Mouse (Mus musculus): ENCODE data around the gene Pnliprp2.

The Pnliprp2 gene

DNA sequence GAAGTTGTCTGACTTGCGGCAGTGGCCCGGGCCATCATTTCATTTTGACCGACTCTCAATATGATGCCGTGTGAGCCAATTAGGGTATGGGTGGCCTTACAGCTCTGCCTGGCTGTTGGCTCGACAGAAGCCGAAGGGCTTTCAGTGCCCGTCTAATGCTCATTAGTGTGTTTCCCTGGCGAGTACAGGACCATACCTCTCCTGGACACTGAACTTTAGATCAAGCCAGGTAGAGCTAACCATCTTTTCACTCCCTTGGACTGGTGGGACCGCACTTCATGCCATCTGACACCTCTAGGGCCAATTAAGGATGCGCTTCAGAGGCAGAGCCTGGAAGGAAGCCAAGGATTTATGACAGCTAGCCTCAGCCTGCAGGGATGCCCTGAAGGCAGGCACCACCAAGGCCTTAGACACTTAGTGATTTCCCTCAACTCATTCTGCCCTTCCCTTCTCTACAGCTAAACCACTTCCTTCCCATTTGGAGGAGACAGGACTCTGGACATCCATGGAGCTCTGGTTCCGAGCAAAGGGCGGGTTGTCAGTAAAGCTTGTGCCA, 35.7 kb downstream of the Pnliprp2 start:
- in situ Hi-C loops (cut with MboI, MseI): no loop called here

DNA sequence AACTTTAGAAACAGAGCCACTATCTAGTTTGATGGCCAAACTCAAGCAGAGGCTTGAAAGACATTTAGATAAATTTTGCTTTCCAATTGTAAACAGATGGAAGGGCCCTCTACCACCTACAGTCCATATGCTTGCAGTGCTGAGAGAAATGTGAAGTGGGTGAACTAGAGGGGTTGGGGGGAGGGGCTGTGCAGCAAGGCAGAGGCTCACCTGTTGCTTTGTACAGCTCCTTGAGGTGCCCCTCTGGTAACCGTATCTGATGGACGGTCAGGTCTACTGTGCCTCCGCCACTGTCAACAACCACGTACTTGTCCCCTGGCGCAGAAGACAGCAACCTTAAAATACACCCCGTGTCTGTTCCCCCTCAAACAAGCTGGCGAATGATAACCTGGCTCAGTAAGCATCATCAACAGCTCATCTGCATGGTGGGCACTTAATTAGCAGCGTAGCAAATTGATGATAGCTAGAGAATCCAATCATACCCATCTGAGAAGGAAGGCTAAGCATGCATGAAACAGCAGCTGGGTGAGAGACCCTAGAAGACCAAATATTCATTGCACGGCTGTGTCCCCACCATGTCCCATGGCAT, 45.8 kb downstream of the Pnliprp2 start:
- in situ Hi-C loops (cut with MboI, MseI): loop anchor here (5.0 kb wide), 1 partner anchor 92 kb away; no protein-coding TSS in a partner anchor

DNA sequence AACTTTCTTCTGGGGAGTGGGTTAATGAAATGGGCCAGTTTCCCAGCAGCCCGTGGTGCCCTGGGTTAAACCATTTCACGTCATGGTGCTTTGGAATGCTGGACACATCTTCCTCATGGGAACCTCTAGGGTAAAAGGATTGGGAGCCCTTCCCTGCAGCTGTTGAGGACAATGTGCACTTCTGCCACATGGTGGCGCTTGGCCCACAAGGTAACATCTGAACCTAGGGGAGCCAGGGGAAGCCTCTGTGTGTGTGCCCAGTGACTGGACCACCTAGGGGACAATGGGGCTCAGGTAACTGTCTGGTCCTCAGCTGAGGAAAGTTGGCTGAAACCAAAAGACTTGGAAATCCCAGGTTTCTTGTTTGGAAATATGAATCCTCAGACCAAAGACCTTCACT, 46.8 kb downstream of the Pnliprp2 start:
- in situ Hi-C loops (cut with MboI, MseI): loop anchor here (5.0 kb wide), 1 partner anchor 91 kb away; no protein-coding TSS in a partner anchor

DNA sequence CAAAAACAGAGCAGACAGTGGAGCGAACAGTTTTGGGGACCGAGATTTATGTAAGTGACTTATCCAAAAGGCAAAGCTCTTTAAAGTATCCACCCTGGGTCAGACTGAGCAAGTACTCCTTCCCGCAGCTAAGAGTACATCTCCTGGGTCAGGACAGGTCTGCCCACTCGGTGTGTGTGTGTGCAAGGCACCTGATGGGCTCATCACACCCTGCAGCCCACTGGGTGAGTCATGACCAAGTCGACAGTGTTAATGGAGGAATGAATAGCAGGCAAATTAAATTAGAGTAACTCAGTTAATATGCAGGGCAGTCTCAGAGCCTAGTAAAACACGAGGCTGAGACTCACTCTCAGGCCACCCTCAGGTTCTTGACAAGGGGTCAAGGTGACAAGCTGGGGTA, 49.3 kb downstream of the Pnliprp2 start:
- in situ Hi-C loops (cut with MboI, MseI): loop anchor here (5.0 kb wide), 1 partner anchor 88 kb away; no protein-coding TSS in a partner anchor

DNA sequence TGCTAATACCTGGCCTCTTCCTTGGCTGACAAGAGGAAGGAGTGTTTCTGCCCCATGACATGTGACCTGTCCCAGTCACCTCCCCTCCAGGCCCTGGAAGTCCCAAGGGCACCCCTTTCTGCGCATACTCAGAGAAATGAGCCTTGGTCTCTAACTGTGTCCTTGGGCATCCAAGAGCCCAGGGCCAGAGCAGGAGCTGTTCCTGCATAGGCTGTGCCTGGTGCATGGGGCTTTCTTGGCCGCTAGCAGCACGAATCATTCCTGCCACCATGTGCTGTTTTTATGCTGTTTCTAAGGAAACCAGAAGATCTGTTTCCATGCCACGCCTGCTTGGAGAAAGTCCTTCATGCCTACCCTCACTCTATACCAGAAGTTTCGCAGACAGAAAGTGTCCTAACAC, 51.0 kb downstream of the Pnliprp2 start:
- in situ Hi-C loops (cut with MboI, MseI): no loop called here

DNA sequence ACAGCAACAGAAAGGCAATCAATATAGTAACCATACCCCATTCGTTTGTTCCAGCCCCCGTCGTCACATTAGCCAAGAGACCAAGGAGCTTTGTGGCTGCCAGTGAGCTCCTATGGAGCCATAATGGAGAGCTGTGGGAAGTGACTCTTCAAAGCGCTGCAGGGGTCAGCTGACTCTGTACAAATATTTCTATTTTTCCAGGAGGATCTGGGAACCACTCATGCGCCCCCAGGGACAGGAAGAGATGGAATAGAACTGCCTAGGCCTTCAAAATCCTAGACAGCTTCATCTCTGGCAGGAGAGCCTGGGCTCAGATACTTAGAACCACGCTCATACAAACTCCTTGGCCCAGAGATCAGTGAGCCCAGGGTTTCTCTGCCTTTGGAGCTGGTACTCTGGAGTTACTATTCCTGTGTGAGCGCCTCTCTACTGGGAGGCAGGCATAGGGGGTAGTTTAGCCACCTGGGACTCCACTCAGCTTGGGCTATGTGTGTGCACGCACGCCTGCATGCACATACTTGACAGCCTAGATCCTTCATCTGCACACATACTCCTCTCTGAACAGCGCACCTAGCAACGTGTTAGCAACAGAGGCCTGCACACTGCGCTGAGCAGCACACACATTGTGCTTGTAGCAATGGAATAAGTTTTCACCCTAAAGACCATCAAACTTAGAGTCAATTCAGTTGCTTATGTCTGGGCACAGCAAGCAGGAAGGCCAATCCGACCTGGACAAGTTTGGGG, 55.8 kb downstream of the Pnliprp2 start:
- in situ Hi-C loops (cut with MboI, MseI): no loop called here

DNA sequence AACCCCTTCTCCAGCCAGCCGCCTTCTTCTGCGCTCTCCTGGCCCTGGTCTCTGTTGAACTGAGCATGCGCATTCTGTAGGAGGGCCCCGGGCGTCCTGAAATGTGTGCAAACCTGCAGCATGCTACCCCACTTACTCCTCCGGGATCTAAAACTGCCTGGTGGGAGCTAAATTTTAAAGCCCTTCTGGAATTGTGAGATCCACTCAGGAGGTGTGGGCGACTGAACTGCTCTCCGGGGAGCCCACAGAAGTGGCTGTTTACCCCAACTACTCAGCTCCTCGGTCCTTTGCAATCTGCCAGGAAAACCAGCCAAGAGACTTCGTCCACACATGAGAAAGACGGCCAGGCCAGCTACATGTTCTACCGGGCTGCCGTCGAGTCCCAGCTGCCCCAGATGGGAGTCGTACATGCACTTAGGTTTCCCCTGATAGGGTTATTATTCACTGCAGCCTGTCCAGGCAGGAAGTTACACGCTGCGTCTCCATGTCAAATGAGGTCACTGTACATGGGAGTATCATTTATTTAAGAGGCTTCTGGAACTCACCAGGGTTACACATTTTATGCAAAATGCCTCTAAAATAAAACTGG, 57.0 kb downstream of the Pnliprp2 start:
- in situ Hi-C loops (cut with MboI, MseI): no loop called here

DNA sequence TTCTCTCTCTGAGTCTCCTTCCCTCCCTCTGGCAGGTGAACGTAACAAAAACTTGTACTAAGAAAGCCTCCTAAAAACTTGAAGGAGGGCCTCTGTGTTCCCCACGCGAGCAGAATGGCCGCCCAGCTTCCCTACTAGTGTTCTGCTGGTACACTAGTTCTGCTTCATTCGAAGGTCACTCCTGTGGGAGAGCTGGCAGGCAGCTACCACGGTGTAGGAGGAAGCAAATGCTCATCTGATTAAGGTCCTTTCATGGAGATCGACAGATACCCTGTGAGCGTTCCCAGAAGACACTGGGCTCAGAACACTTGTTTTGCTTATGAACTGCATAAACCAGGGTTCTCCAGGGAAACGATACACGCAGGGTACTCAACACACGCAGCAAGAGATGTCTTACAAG, 57.9 kb downstream of the Pnliprp2 start:
- in situ Hi-C loops (cut with MboI, MseI): no loop called here

DNA sequence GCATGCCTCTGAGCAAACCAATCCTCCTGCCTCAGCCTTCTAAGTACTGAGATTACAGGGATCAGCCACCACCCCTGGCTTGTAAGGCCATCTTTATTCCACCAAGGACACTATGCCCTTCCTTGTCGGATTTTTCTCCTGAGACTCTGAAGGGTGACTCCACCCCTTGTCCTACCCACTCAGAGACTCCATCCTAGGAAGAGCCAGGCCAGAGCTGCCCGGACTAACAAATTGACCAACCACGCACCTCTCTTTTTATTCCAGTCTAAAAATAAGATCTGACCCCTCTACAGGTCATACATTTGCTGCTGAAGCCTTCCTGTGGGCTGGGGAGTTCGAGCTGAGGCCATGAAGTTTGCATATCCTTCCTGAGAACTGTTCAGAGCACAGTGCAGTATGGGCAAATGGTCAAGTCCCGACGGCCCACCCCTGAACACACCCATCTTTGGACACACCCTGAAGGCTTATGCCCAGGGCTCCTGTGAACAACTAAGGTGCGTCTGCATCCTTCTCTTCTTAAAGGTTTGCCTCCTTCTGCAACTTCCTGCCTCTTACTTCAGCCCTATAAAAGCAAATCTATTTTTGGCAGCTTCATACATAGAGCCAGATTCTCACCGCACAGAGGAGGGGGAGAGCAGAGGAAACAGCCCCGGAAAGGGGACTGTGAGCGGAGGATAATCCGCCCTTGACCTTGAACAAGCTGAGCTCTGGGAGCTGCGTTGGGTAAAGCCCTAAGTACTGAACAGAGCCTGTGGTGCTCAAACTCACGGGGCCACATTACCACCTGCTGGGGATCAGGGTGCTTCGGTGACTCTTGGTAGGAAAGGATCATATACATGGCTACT, 59.3 kb downstream of the Pnliprp2 start:
- in situ Hi-C loops (cut with MboI, MseI): no loop called here

DNA sequence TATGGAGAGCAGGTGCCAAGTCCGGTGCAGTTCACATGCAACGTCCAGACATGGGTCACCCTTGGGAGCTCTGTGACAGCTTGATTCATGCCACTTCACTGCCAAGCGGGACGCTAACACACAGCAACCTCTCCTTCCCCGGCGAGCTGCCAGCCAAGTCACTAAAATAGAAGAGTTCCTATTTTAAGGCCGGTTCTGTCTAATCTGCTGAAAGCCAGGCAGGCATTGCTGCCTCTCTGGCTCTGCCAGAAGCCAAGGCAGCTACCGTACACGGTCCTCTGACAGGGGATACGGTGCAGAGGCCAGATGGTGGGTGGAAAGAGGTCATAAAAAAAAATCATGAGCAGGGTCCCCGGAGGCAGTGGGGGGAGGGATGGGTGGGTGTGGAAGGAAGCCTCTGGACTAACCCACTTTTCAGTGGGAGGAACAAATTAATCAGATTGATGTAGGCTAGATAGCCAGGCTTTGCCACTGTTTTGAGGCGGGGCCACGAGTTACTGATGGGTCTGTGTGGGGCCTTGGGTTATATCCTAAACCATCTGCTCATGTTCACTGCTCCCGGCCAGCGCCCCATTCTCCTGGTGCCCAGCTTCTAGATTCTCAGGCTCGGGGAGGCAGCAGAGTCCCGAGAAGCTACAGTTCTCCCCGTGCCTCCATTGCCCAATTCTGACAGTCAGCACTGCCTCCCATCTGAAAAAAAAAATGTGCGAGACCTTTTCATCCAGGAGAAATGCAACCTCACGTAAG, 63.1 kb downstream of the Pnliprp2 start:
- in situ Hi-C loops (cut with MboI, MseI): no loop called here

DNA sequence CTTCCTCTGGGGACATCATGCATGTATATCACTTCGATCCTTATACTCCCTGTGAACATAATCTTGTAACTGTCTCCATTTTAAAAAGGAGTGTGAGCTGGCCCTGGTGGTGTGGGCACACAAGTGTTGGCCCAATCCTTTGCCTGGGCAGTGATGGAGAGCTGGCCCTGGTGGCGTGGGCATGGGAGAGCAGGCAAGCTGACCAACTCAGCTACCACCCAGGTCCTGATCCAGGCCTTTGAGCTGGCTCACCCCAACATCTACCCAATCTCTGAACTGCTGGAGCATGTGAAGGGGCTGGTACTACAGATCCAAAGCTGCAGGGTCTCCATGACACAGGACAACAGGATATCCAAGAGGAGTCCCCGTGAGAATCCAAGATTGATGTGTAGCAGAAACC, 63.8 kb downstream of the Pnliprp2 start:
- in situ Hi-C loops (cut with MboI, MseI): no loop called here

DNA sequence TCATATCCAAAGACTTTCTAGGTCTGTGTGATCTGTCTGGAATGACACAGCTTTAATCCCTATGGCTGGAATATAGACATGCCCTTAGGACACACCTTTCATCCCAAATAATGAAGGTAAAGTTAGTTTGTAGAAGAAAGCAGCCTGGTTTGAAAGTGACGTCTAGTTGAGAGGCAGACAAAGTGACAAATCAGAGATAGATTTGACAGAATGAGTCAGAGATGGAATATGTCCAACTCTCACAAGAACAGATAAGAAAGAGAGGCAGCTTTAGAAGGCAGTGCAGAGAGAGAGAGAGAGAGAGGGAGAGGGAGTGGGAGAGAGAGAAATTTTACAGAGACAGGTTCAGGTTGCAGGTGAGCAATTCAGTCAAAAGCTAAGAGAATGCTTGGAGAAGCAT, 64.8 kb downstream of the Pnliprp2 start:
- in situ Hi-C loops (cut with MboI, MseI): no loop called here
